Mouse (Mus musculus) small intestine, adult 2 months (tissue): ENCODE data around the gene Mybphl. TPM values are rescaled to one million over a fixed set of nuclear protein-coding genes. Genes with fewer than 3 reads are reported as not detected.

Source experiments
- H3K27ac ChIP-seq: fragments of 200-500 bp; 2 replicates; pipeline ENCODE4 v1.5.1; 2012; ENCODE audit warnings: low read depth, low read length, control low read depth, inconsistent platforms; ENCODE audit not compliant: insufficient read depth
- H3K27me3 ChIP-seq: fragments of 200-500 bp; 2 replicates; pipeline ENCODE4 v1.6.1; 2012; ENCODE audit warnings: mild to moderate bottlenecking, moderate library complexity, low read length, inconsistent platforms; ENCODE audit not compliant: control insufficient read depth, insufficient read depth
- H3K36me3 ChIP-seq: fragments of 200-500 bp; 2 replicates; pipeline ENCODE4 v1.6.1; 2012; ENCODE audit warnings: mild to moderate bottlenecking, low read length, control low read depth, inconsistent platforms; ENCODE audit not compliant: control insufficient read depth, insufficient read depth
- H3K4me1 ChIP-seq: fragments of 200-500 bp; 2 replicates; pipeline ENCODE4 v1.6.1; 2012; ENCODE audit warnings: low read length, inconsistent platforms, mixed read lengths; ENCODE audit not compliant: control insufficient read depth, insufficient read depth, insufficient read length
- H3K4me3 ChIP-seq: fragments of 200-500 bp; 2 replicates; pipeline ENCODE4 v1.5.1; 2012; ENCODE audit warnings: low read depth, mild to moderate bottlenecking, control low read depth, inconsistent platforms, low read length, moderate library complexity
- CTCF ChIP-seq: fragments of 200-500 bp; IDR thresholded peaks from 2 replicates; pipeline ENCODE4 v1.5.1; 2012; ENCODE audit warnings: low read depth, mild to moderate bottlenecking, control low read depth, inconsistent platforms, low read length, moderate library complexity, mixed read lengths; ENCODE audit not compliant: insufficient replicate concordance, insufficient read length; ENCODE audit errors: extremely low read depth
- POLR2A ChIP-seq: fragments of 200-500 bp; IDR thresholded peaks from 2 replicates; pipeline ENCODE4 v1.6.1; 2012; ENCODE audit warnings: low read depth, mild to moderate bottlenecking, control low read depth, inconsistent platforms, low read length, moderate library complexity
- WGBS: fragments of 180-500 bp; shearing (Covaris S2); methylation state at CpG from one replicate; pipeline ENCODE4 v1.1.7; 2018; 5-methylcytosine and 5-hydroxymethylcytosine counted together
- polyA plus RNA-seq: library from polyadenylated mRNA; depleted of rRNA; stranded (reverse); fragments of >200 nt; gene quantifications from 2 replicates; pipeline ENCODE4 v1.2.3, GENCODE M21; 2012; rRNA removed

Mybphl gene
- polyA plus RNA-seq, 1 experiment: not detected

DNA sequence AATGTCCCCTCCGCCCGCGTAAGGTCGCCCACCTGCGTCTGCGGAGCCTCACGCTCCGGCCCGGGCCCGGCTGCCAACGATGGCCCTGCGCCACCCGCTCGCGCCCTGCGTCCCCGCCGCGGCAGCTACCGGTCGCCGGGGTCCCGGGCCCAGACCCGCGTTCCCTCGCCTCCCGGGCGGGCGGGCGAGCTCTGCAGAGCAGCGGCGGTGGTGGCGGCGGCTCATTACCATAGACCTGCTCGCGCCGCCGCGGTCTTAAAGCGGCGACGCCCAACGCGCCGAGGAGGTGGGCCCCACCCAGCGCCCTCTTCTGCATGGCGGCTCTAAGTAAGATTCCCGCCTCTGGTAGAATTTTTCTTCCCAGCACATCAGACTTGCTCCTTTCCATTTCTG lies 51.1 kb downstream of the Mybphl start:
- under 1% methylated on average over 47 of the region's 48 CpGs for WGBS
- H3K27ac ChIP-seq: no peak overlapping the region
- no peaks in the 10 kb centered on the region for H3K4me1 ChIP-seq
- TF ChIP-seq CTCF (no peak), POLR2A (no peak)
- no peaks in the 10 kb centered on the region for H3K27me3 ChIP-seq
- no peaks in the 10 kb centered on the region for H3K36me3 ChIP-seq
- peak overlapping the region; percentile 68 for H3K4me3 ChIP-seq

GRCm38 (mm10) chr3:108423006-108423405 lies 58.3 kb downstream of the Mybphl start:
- 57% methylated on average over 6 of the region's 6 CpGs for WGBS
- no peak overlapping the region for H3K27ac ChIP-seq
- peaks cover 22% of the 10 kb centered on the region for H3K36me3 ChIP-seq
- H3K4me1 ChIP-seq: no peaks in the 10 kb centered on the region
- TF ChIP-seq CTCF (no peak), POLR2A (no peak)
- H3K27me3 ChIP-seq: no peaks in the 10 kb centered on the region
- H3K4me3 ChIP-seq: no peak overlapping the region

- Histone ChIP-seq H3K27me3 (no peaks in the 10 kb centered on the region), H3K36me3 (peaks cover 32% of the 10 kb centered on the region), H3K27ac (no peak overlapping the region), H3K4me3 (no peak overlapping the region), H3K4me1 (no peaks in the 10 kb centered on the region)
- 23% methylated on average over 11 of the region's 11 CpGs for WGBS
- TF ChIP-seq POLR2A (no peak), CTCF (no peak)
Observed at GRCm38 (mm10) chr3:108423844-108424801, 59.4 kb downstream of the Mybphl start.

DNA sequence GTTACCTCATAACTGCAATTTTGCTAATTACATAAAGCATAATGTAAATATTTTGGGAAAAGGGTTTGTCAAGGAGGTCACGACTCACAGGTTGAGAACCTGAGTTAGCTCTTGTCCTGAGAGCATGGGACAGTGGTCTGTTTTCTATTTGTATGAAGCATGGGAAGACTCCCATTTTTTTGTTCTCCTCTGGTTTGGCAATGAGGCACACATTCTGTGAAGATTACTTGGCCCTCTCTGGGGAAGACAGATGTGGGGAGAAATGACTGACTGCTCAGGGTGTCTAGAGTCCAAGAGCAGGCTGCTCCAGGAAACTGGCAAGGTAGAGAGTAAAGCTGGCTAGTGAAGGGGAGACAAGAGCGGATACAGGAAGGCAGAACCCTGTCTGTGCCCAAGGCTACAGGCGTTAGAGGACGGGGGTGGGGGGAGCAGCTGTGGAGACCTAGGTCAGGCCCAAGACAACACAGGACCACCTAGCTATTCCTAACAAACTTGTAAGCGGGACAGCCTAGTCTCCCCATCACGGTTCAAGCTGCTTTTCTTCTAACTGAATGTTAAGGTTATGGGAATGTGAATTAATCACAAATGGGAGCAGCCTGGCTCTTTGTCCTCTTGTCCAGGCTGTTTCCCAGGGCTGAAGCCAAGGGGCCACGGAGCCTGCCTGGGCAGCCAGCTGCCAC lies 60.4 kb downstream of the Mybphl start:
- peaks cover 40% of the 10 kb centered on the region for H3K36me3 ChIP-seq
- WGBS: 87% methylated on average over 7 of the region's 7 CpGs
- TF ChIP-seq POLR2A: no peak
- no peak for TF ChIP-seq CTCF
- no peak overlapping the region for H3K27ac ChIP-seq
- no peaks in the 10 kb centered on the region for H3K27me3 ChIP-seq
- no peak overlapping the region for H3K4me3 ChIP-seq
- no peaks in the 10 kb centered on the region for H3K4me1 ChIP-seq

DNA sequence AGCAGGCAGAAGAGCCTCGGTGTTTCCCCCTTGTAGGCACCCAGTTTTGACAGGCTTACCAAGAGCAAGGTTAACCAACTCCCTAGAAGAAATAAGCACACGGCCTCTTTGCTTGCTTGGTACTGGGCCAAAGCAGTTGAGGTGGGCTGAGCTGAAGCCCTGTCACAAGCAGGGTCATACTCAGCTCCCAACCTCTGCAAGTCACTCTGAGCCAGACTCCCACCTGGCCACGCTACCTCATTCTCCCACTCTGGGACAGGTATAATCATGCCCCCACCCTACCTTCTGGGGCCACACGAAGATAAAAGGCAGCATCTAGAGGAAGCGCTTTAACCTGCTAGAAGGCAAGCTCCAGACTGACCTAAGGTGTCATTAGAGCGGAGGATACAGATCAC lies 60.9 kb downstream of the Mybphl start:
- TF ChIP-seq POLR2A: no peak
- TF ChIP-seq CTCF: no peak
- H3K4me3 ChIP-seq: no peak overlapping the region
- no peaks in the 10 kb centered on the region for H3K27me3 ChIP-seq
- H3K4me1 ChIP-seq: no peaks in the 10 kb centered on the region
- WGBS: 85% methylated on average over 6 of the region's 6 CpGs
- peaks cover 43% of the 10 kb centered on the region for H3K36me3 ChIP-seq
- H3K27ac ChIP-seq: no peak overlapping the region

Other genes starting within 250 kb of the Mybphl start
- 5.4 and 14.8 TPM in 2 replicates for gene Gnai3, start 218.8 kb upstream of the Mybphl start, polyA plus RNA-seq
- 0.05 TPM in 1 of 2 replicates, not detected in the other for gene Gpr61, start 210.0 kb upstream of the Mybphl start, polyA plus RNA-seq
- gene Amigo1, start 178.6 kb upstream of the Mybphl start, polyA plus RNA-seq: 10.1 and 17.6 TPM in 2 replicates
- gene Cyb561d1, start 163.7 kb upstream of the Mybphl start, polyA plus RNA-seq: 5.5 and 9.4 TPM in 2 replicates
- gene Atxn7l2, start 154.0 kb upstream of the Mybphl start, polyA plus RNA-seq: 3.6 and 9.7 TPM in 2 replicates
- gene Sypl2, start 138.3 kb upstream of the Mybphl start, polyA plus RNA-seq: 2.5 and 6.3 TPM in 2 replicates
- gene Psma5, start 108.0 kb upstream of the Mybphl start, polyA plus RNA-seq: 21.9 and 36.2 TPM in 2 replicates
- 18.1 and 32.8 TPM in 2 replicates for gene Sort1, start 80.8 kb upstream of the Mybphl start, polyA plus RNA-seq
- 1.3 and 5.3 TPM in 2 replicates for gene Psrc1, start 18.9 kb downstream of the Mybphl start, polyA plus RNA-seq
- gene Celsr2, start 50.6 kb downstream of the Mybphl start, polyA plus RNA-seq: 2.7 and 8.2 TPM in 2 replicates
- gene Sars, start 80.3 kb downstream of the Mybphl start, polyA plus RNA-seq: 11.7 and 28.1 TPM in 2 replicates
- not detected in 2 replicates for gene 1700013F07Rik, start 169.2 kb downstream of the Mybphl start, polyA plus RNA-seq
- gene 5330417C22Rik, start 171.6 kb downstream of the Mybphl start, polyA plus RNA-seq: 15.2 and 19.4 TPM in 2 replicates
- gene Tmem167b, start 197.6 kb downstream of the Mybphl start, polyA plus RNA-seq: 1.4 and 2.9 TPM in 2 replicates
- 0.06 and 0.51 TPM in 2 replicates for gene Taf13, start 206.8 kb downstream of the Mybphl start, polyA plus RNA-seq
- gene Wdr47, start 226.4 kb downstream of the Mybphl start, polyA plus RNA-seq: 0.94 and 1.3 TPM in 2 replicates